ENCODE assay signal across 7 mouse cellular contexts in genomic region chr5:24597901-24598569, GRCm38 (mm10). TPM values are rescaled to one million over a fixed set of nuclear protein-coding genes. Genes with fewer than 3 reads are reported as not detected.
DNase-seq lines count a peak whose midpoint lies in the region; ATAC-seq and TF ChIP-seq lines count a peak whose summit lies in the region.

No protein-coding gene starts in this region.

- H3K4me2 ChIP-seq in lung, postnatal 0 days (replicated peaks; ENCODE audit: low read depth, low read length), result peak overlapping the region; percentile 79
- peak overlapping the region; percentile 97 for H3K4me2 ChIP-seq in embryonic facial prominence, embryonic 14.5 days (ENCODE audit: low read depth, low read length)
- H3K4me2 ChIP-seq in intestine, embryonic 16.5 days (ENCODE audit: low read depth, low read length), result peak overlapping the region; percentile 99

- TF ChIP-seq EP300 in lung, postnatal 0 days (IDR thresholded peaks at IDR 0.05), result no peak

- H3K4me3 ChIP-seq in lung, postnatal 0 days (ENCODE audit: low read depth, low read length), result peak overlapping the region; percentile 39
- H3K4me3 ChIP-seq in embryonic facial prominence, embryonic 14.5 days (ENCODE audit: low read depth, low read length), result peak overlapping the region; percentile 53
- peak overlapping the region; percentile 55 for H3K4me3 ChIP-seq in intestine, embryonic 16.5 days (ENCODE audit: low read length)
- H3K4me3 ChIP-seq in olfactory bulb, adult 2 months (ENCODE audit: insufficient read depth, low read depth, low read length), result peak overlapping the region; percentile 64

- H3K9me3 ChIP-seq in lung, postnatal 0 days (ENCODE audit: low read length), result no peaks in the 10 kb centered on the region
- H3K9me3 ChIP-seq in embryonic facial prominence, embryonic 14.5 days (ENCODE audit: control insufficient read depth, low read length), result no peaks in the 10 kb centered on the region
- no peaks in the 10 kb centered on the region for H3K9me3 ChIP-seq in intestine, embryonic 16.5 days (ENCODE audit: control insufficient read depth, low read length)

- TF ChIP-seq CTCF in lung, postnatal 0 days (IDR thresholded peaks at IDR 0.05), result no peak
- TF ChIP-seq CTCF in olfactory bulb, adult 2 months (IDR thresholded peaks at IDR 0.05; ENCODE audit: insufficient read depth, low read depth, low read length), result no peak

- H3K36me3 ChIP-seq in lung, postnatal 0 days (ENCODE audit: insufficient read depth, low read length), result peaks cover 5% of the 10 kb centered on the region; the same call in 1 of the 2 replicates
- peaks cover 32% of the 10 kb centered on the region for H3K36me3 ChIP-seq in embryonic facial prominence, embryonic 14.5 days (ENCODE audit: control insufficient read depth, insufficient read depth, low read length)
- H3K36me3 ChIP-seq in intestine, embryonic 16.5 days (ENCODE audit: control insufficient read depth, insufficient read depth, low read length), result peaks cover 3% of the 10 kb centered on the region; the same call in 1 of the 2 replicates

- WGBS in lung, postnatal 0 days, result 29% methylated on average over 15 of the region's 15 CpGs
- WGBS in embryonic facial prominence, embryonic 14.5 days, result 22% methylated on average over 12 of the region's 15 CpGs
- 30% methylated on average over 15 of the region's 15 CpGs for whole genome bisulfite sequencing in intestine, embryonic 16.5 days
- WGBS in olfactory bulb, adult 2 months, result 8% methylated on average over 15 of the region's 15 CpGs

- TF ChIP-seq POLR2A in olfactory bulb, adult 2 months (IDR thresholded peaks at IDR 0.05; ENCODE audit: insufficient read depth, low read depth, low read length), result no peak

- H3K27ac ChIP-seq in lung, postnatal 0 days (ENCODE audit: low read length), result no peak overlapping the region
- H3K27ac ChIP-seq in embryonic facial prominence, embryonic 14.5 days (replicated peaks; ENCODE audit: low read depth, low read length), result no peak overlapping the region
- H3K27ac ChIP-seq in intestine, embryonic 16.5 days (ENCODE audit: low read length), result no peak overlapping the region
- H3K27ac ChIP-seq in olfactory bulb, adult 2 months (ENCODE audit: insufficient read depth, low read depth, low read length), result peak overlapping the region; percentile 40

- H3K9ac ChIP-seq in lung, postnatal 0 days (replicated peaks; ENCODE audit: low read depth), result peak overlapping the region; percentile 26; the same call in 1 of the 2 replicates
- H3K9ac ChIP-seq in embryonic facial prominence, embryonic 14.5 days (ENCODE audit: low read depth, low read length), result peak overlapping the region; percentile 72
- peak overlapping the region; percentile 76 for H3K9ac ChIP-seq in intestine, embryonic 16.5 days (ENCODE audit: low read depth, low read length)

- no peak for DNase-seq in lung, postnatal 0 days (ENCODE audit: low spot score)
- no peak for DNase-seq in lung, postnatal 4 days
- no peak for DNase-seq in embryonic facial prominence, embryonic 14.5 days (ENCODE audit: low spot score)
- no peak for DNase-seq in urinary bladder, adult 18-20 months (ENCODE audit: low spot score in 2 of 2)
- no peak for DNase-seq in embryo, embryonic 10 days (ENCODE audit: low spot score)

- H3K4me1 ChIP-seq in lung, postnatal 0 days (ENCODE audit: insufficient read depth, low read depth, low read length), result peaks cover 13% of the 10 kb centered on the region; the same call in 1 of the 2 replicates
- peaks cover 29% of the 10 kb centered on the region for H3K4me1 ChIP-seq in embryonic facial prominence, embryonic 14.5 days (ENCODE audit: control insufficient read depth, insufficient read depth, low read length)
- peaks cover 40% of the 10 kb centered on the region for H3K4me1 ChIP-seq in intestine, embryonic 16.5 days (ENCODE audit: control insufficient read depth, insufficient read depth, low read length)
- H3K4me1 ChIP-seq in olfactory bulb, adult 2 months (ENCODE audit: control insufficient read depth, insufficient read depth, low read length), result peaks cover 61% of the 10 kb centered on the region

- no peak for ATAC-seq in lung, postnatal 0 days
- no peak for ATAC-seq in embryonic facial prominence, embryonic 14.5 days (ENCODE audit: low read depth)
- ATAC-seq in intestine, embryonic 16.5 days, result no peak

- no peaks in the 10 kb centered on the region for H3K27me3 ChIP-seq in lung, postnatal 0 days (replicated peaks; ENCODE audit: insufficient read depth, low read length)
- H3K27me3 ChIP-seq in embryonic facial prominence, embryonic 14.5 days (replicated peaks; ENCODE audit: control insufficient read depth, insufficient read depth, low read length), result no peaks in the 10 kb centered on the region
- H3K27me3 ChIP-seq in intestine, embryonic 16.5 days (replicated peaks; ENCODE audit: control insufficient read depth, insufficient read depth, low read length), result peaks cover 15% of the 10 kb centered on the region

RNA-seq across cellular contexts. Expression of gene Chpf2, which starts 11.5 kb away (rescaled TPM):
- polyA plus RNA-seq in lung, postnatal 0 days (2015; fragmentation: Nextera tagmentation; extraction: Ambion mirVana), result 18.3 and 22.5 TPM in 2 replicates
- polyA plus RNA-seq in embryonic facial prominence, embryonic 14.5 days (2014; fragmentation: Nextera tagmentation; extraction: Ambion mirVana), result 21.2 and 23.4 TPM in 2 replicates
- 16.3 and 18.0 TPM in 2 replicates for polyA plus RNA-seq in intestine, embryonic 16.5 days (2015; fragmentation: Nextera tagmentation; extraction: Ambion mirVana)
- polyA plus RNA-seq in olfactory bulb, adult 2 months (2012; ENCODE audit: insufficient read depth, insufficient read length, low replicate concordance, missing spikeins), result not detected in 2 replicates

RNA-seq across cellular contexts. Expression of gene Abcf2, which starts 20.8 kb away (rescaled TPM):
- polyA plus RNA-seq in lung, postnatal 0 days (2015; fragmentation: Nextera tagmentation; extraction: Ambion mirVana), result 47.7 TPM in 2 replicates
- 83.7 and 96.3 TPM in 2 replicates for polyA plus RNA-seq in embryonic facial prominence, embryonic 14.5 days (2014; fragmentation: Nextera tagmentation; extraction: Ambion mirVana)
- 75.0 and 82.7 TPM in 2 replicates for polyA plus RNA-seq in intestine, embryonic 16.5 days (2015; fragmentation: Nextera tagmentation; extraction: Ambion mirVana)
- polyA plus RNA-seq in olfactory bulb, adult 2 months (2012; ENCODE audit: insufficient read depth, insufficient read length, low replicate concordance, missing spikeins), result not detected in 2 replicates

RNA-seq across cellular contexts. Expression of gene Smarcd3, which starts 26.2 kb away (rescaled TPM):
- 8.0 and 12.1 TPM in 2 replicates for polyA plus RNA-seq in lung, postnatal 0 days (2015; fragmentation: Nextera tagmentation; extraction: Ambion mirVana)
- 48.9 and 54.7 TPM in 2 replicates for polyA plus RNA-seq in embryonic facial prominence, embryonic 14.5 days (2014; fragmentation: Nextera tagmentation; extraction: Ambion mirVana)
- polyA plus RNA-seq in intestine, embryonic 16.5 days (2015; fragmentation: Nextera tagmentation; extraction: Ambion mirVana), result 9.5 and 10.0 TPM in 2 replicates
- not detected in 2 replicates for polyA plus RNA-seq in olfactory bulb, adult 2 months (2012; ENCODE audit: insufficient read depth, insufficient read length, low replicate concordance, missing spikeins)

RNA-seq across cellular contexts. Expression of gene 4931409K22Rik, which starts 41.4 kb away (rescaled TPM):
- polyA plus RNA-seq in lung, postnatal 0 days (2015; fragmentation: Nextera tagmentation; extraction: Ambion mirVana), result not detected in 2 replicates
- not detected in 2 replicates for polyA plus RNA-seq in embryonic facial prominence, embryonic 14.5 days (2014; fragmentation: Nextera tagmentation; extraction: Ambion mirVana)
- polyA plus RNA-seq in intestine, embryonic 16.5 days (2015; fragmentation: Nextera tagmentation; extraction: Ambion mirVana), result not detected in 2 replicates
- polyA plus RNA-seq in olfactory bulb, adult 2 months (2012; ENCODE audit: insufficient read depth, insufficient read length, low replicate concordance, missing spikeins), result not detected in 2 replicates

RNA-seq across cellular contexts. Expression of gene Asb10, which starts 57.3 kb away (rescaled TPM):
- polyA plus RNA-seq in lung, postnatal 0 days (2015; fragmentation: Nextera tagmentation; extraction: Ambion mirVana), result 0.21 and 0.29 TPM in 2 replicates
- 1.2 and 1.8 TPM in 2 replicates for polyA plus RNA-seq in embryonic facial prominence, embryonic 14.5 days (2014; fragmentation: Nextera tagmentation; extraction: Ambion mirVana)
- 0.16 and 0.29 TPM in 2 replicates for polyA plus RNA-seq in intestine, embryonic 16.5 days (2015; fragmentation: Nextera tagmentation; extraction: Ambion mirVana)
- not detected in 2 replicates for polyA plus RNA-seq in olfactory bulb, adult 2 months (2012; ENCODE audit: insufficient read depth, insufficient read length, low replicate concordance, missing spikeins)

Comparison
In these comparisons a context has a peak if more than half of its experiments do, and no peak if none do; other contexts are left out.
1. H3K9ac ChIP-seq: peak in every context shown above with its lines; median percentile 76 in intestine, embryonic 16.5 days; 72 in embryonic facial prominence, embryonic 14.5 days; 26 in lung, postnatal 0 days.
2. RNA of gene Chpf2, which starts 11.5 kb away (polyA plus RNA-seq): 18.3 to 22.5 TPM in lung, postnatal 0 days, 21.2 to 23.4 TPM in embryonic facial prominence, embryonic 14.5 days and 16.3 to 18.0 TPM in intestine, embryonic 16.5 days; not detected in olfactory bulb, adult 2 months; every median in the first group is over 10 times any median in the second.
3. Peak in every context shown above with its lines, with median percentiles within 50 percentile points of each other: H3K4me2 ChIP-seq and H3K4me3 ChIP-seq.